Mouse (Mus musculus): Measurements from ENCODE around the gene Nacc1. TPM values are rescaled to one million over a fixed set of nuclear protein-coding genes. Genes with fewer than 3 reads are reported as not detected.
A peak's percentile ranks its signal among the peaks of the same experiment; 100 is the strongest.

Nacc1 gene
- 20.9 and 21.3 TPM in 2 replicates for polyA plus RNA-seq (2016; fragmentation: Nextera tagmentation; extraction: Ambion mirVana)

DNA sequence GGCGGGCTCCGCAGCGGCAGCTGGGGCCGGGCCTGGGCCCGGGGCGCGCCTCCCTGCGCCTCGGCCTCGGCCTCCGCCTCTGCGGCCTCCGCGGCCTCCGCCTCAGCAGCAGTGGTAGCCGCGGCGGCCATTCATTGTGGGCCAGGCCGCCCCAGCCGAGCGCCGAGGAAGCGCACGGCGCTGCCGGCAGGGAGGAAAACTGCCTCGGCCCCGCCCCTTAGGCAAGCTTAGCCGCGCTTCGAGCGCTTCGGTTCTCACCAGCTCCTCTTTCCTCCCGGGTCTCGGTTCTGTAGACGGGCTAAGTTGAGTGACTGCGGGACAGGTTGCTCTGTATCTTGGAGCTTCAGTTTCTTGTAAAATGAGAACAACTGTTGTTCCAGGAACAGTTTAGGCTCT lies at the start of gene Nacc1:
Nacc1 (minus strand) TSS at position 158 of the 396 bp plus-strand sequence.
- peak within 1 kb of the TSS; percentile 96 for H3K4me2 ChIP-seq
- peaks cover 48% of the 10 kb centered on the region for H3K4me1 ChIP-seq (replicated peaks)
- ATAC-seq (ENCODE audit: insufficient number of reproducible peaks, low FRiP score) = peak; percentile 79
- no peaks in the 10 kb centered on the region for H3K9me3 ChIP-seq (replicated peaks)
- H3K4me3 ChIP-seq = peak within 1 kb of the TSS; percentile 89
- H3K27me3 ChIP-seq (replicated peaks) = no peaks in the 10 kb centered on the region
- peaks cover 21% of the 10 kb centered on the region for H3K36me3 ChIP-seq
- H3K9ac ChIP-seq = peak within 1 kb of the TSS; percentile 96
- under 1% methylated on average over 37 of the region's 37 CpGs for WGBS
- peak within 1 kb of the TSS; percentile 93 for H3K27ac ChIP-seq (ENCODE audit: poor library complexity, severe bottlenecking)

DNA sequence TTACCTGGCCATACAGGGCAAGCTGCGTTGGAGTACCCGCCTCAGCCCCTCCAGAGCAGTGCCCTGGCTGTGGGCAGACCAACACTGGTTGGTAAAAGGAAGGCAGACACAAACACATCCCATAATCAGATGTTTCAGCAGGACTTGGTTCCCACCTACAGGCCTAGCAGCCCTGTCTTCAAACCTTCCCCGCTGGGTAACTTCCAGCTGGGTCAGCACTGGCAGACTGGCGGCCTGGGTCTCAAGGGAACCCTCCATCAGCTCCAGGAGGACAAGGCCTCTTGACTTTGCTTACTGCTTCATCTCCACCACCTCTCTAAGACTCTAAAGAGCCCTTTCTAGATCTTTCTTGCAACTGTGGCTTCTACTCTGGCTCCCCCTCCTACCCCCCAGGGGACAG lies 48.9 kb upstream of the Nacc1 start:
- Histone ChIP-seq H3K4me2 (no peak overlapping the region), H3K4me1 (replicated peaks) (peaks cover 88% of the 10 kb centered on the region), H3K4me3 (no peak overlapping the region), H3K9ac (peak overlapping the region; percentile 39; the same call in 1 of the 2 replicates), H3K9me3 (replicated peaks) (no peaks in the 10 kb centered on the region), H3K27ac (ENCODE audit: poor library complexity, severe bottlenecking) (no peak overlapping the region), H3K36me3 (no peaks in the 10 kb centered on the region), H3K27me3 (replicated peaks) (peaks cover 32% of the 10 kb centered on the region)
- ATAC-seq (ENCODE audit: insufficient number of reproducible peaks, low FRiP score) = no peak
- 93% methylated on average over 4 of the region's 4 CpGs for WGBS

DNA sequence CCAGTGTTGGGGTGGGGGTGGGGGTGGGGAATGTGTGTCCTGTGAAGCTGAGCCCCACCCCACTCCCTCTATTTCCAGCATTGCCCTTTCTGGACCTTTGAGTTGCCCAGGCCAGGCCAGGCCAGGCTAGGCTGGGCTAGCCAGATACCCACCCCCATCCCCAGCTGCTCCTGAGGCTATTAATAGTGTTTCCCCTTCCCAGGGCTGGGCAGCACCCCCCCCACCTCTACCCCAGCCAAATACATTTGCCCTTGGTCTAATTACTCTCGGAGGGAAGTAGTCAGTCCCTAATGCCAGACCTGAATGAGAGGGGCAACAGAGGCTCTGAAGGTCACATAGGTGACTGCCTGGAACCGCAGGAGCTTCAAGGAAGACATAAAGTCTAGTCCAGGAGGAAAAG lies 47.9 kb upstream of the Nacc1 start:
- Histone ChIP-seq H3K9me3 (replicated peaks) (no peaks in the 10 kb centered on the region), H3K9ac (peak overlapping the region; percentile 23; the same call in 1 of the 2 replicates), H3K4me1 (replicated peaks) (peaks cover 90% of the 10 kb centered on the region), H3K4me3 (no peak overlapping the region), H3K36me3 (no peaks in the 10 kb centered on the region), H3K27me3 (replicated peaks) (peaks cover 22% of the 10 kb centered on the region), H3K27ac (ENCODE audit: poor library complexity, severe bottlenecking) (no peak overlapping the region), H3K4me2 (no peak overlapping the region)
- 51% methylated on average over 2 of the region's 2 CpGs for WGBS
- no peak for ATAC-seq (ENCODE audit: insufficient number of reproducible peaks, low FRiP score)

DNA sequence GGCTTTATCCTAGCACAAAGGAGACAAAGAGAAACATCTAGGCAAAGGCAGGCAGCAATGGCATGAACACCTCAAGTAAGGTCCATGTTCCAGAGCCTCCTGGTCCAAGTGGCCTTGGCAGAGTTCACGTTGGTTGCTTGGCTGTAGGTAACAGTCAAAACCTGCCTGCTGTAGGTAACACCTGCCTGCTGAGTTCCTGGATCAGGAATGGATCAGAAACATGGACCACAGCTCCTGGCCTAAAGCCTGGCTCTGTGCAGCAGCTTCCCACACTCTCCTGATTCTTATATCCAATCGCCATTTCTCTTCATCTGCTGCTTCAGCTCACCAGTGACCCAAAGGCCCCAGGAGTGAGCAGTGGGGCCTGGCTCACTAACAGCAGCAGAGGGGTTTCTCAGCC lies 47.0 kb upstream of the Nacc1 start:
- Histone ChIP-seq H3K27me3 (replicated peaks) (peaks cover 18% of the 10 kb centered on the region), H3K36me3 (no peaks in the 10 kb centered on the region), H3K4me3 (no peak overlapping the region), H3K27ac (ENCODE audit: poor library complexity, severe bottlenecking) (no peak overlapping the region), H3K4me2 (no peak overlapping the region), H3K9ac (no peak overlapping the region), H3K9me3 (replicated peaks) (no peaks in the 10 kb centered on the region), H3K4me1 (replicated peaks) (peaks cover 90% of the 10 kb centered on the region)
- WGBS = 75% methylated on average over 2 of the region's 2 CpGs
- no peak for ATAC-seq (ENCODE audit: insufficient number of reproducible peaks, low FRiP score)

DNA sequence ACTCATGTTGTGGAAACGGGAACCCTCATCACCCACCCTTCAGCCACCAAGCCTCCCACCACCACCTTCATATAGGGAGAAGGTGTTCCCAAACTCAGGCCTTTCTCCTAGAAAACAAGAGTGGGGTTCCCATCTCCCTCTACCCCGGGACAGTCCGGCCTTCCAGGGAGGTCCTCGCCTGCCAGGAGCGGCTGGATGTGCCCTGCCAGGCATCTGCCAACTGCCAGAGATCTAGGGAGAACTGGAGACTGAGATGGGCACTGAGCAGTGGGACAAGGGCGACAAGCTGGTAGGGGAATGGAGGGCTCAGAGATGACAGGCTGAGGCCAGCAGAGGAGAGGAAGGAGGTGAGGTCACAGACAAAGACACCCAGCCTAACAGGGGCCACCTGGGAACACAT lies 46.3 kb upstream of the Nacc1 start:
- Histone ChIP-seq H3K4me1 (replicated peaks) (peaks cover 88% of the 10 kb centered on the region), H3K4me3 (no peak overlapping the region), H3K27ac (ENCODE audit: poor library complexity, severe bottlenecking) (no peak overlapping the region), H3K27me3 (replicated peaks) (peaks cover 11% of the 10 kb centered on the region; the same call in 1 of the 2 replicates), H3K9me3 (replicated peaks) (no peaks in the 10 kb centered on the region), H3K9ac (0 out of 2 replicates have a peak overlapping the region, but pooled peaks have one; percentile 4), H3K4me2 (no peak overlapping the region), H3K36me3 (no peaks in the 10 kb centered on the region)
- no peak for ATAC-seq (ENCODE audit: insufficient number of reproducible peaks, low FRiP score)
- 84% methylated on average over 6 of the region's 6 CpGs for WGBS

DNA sequence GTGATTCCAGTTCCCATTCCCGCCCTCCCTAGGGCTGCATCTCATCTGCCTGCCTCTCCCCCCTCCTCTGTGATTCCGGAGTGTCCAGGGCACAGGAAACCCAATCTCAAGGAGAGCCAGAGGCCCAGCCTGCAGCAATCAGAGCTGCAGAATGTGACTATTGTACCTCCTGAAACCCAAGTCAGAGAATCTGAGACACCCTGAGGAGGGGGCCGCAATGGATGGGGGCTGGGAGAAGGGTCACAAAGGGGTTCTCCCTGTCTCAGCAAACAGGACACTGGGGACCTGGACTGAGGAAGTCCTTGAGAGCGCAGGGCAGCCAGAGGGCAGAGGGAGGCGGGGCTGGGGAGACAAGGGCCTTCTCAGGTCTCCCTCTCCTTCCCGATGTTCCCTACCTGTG lies 45.3 kb upstream of the Nacc1 start:
- H3K9ac ChIP-seq = 0 out of 2 replicates have a peak overlapping the region, but pooled peaks have one; percentile 41
- no peaks in the 10 kb centered on the region for H3K9me3 ChIP-seq (replicated peaks)
- no peak for ATAC-seq (ENCODE audit: insufficient number of reproducible peaks, low FRiP score)
- peak overlapping the region; percentile 94 for H3K27ac ChIP-seq (ENCODE audit: poor library complexity, severe bottlenecking)
- H3K4me2 ChIP-seq = peak overlapping the region; percentile 3; the same call in 1 of the 2 replicates
- H3K36me3 ChIP-seq = no peaks in the 10 kb centered on the region
- H3K4me3 ChIP-seq = no peak overlapping the region
- 0 out of 2 replicates have a peak, but pooled peaks cover 3% of the 10 kb centered on the region for H3K27me3 ChIP-seq (replicated peaks)
- 38% methylated on average over 6 of the region's 6 CpGs for WGBS
- peaks cover 88% of the 10 kb centered on the region for H3K4me1 ChIP-seq (replicated peaks)

DNA sequence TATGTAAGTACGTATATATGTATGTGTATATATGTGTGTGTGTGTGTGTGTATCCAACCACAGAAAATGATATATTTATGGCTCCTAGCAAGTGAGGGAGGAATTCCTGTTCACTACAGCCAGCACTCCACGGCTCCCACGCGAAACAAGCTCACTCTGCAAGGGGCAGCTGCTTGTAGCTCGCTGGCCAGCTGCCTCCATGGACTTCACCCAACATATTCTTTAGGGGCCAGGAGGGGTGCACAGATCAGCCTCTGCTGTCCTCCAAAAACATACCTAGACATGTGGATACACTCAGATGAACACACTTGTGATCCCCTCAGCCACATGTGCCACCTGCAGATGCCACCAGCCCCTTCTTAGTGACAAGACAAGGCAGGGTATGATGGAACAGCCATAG lies 44.9 kb upstream of the Nacc1 start:
- H3K27ac ChIP-seq (ENCODE audit: poor library complexity, severe bottlenecking) = peak overlapping the region; percentile 94
- 70% methylated on average over 5 of the region's 5 CpGs for WGBS
- no peak for ATAC-seq (ENCODE audit: insufficient number of reproducible peaks, low FRiP score)
- H3K4me3 ChIP-seq = no peak overlapping the region
- peak overlapping the region; percentile 3; the same call in 1 of the 2 replicates for H3K4me2 ChIP-seq
- no peaks in the 10 kb centered on the region for H3K9me3 ChIP-seq (replicated peaks)
- peaks cover 88% of the 10 kb centered on the region for H3K4me1 ChIP-seq (replicated peaks)
- no peak overlapping the region for H3K9ac ChIP-seq
- 0 out of 2 replicates have a peak, but pooled peaks cover 3% of the 10 kb centered on the region for H3K27me3 ChIP-seq (replicated peaks)
- no peaks in the 10 kb centered on the region for H3K36me3 ChIP-seq

DNA sequence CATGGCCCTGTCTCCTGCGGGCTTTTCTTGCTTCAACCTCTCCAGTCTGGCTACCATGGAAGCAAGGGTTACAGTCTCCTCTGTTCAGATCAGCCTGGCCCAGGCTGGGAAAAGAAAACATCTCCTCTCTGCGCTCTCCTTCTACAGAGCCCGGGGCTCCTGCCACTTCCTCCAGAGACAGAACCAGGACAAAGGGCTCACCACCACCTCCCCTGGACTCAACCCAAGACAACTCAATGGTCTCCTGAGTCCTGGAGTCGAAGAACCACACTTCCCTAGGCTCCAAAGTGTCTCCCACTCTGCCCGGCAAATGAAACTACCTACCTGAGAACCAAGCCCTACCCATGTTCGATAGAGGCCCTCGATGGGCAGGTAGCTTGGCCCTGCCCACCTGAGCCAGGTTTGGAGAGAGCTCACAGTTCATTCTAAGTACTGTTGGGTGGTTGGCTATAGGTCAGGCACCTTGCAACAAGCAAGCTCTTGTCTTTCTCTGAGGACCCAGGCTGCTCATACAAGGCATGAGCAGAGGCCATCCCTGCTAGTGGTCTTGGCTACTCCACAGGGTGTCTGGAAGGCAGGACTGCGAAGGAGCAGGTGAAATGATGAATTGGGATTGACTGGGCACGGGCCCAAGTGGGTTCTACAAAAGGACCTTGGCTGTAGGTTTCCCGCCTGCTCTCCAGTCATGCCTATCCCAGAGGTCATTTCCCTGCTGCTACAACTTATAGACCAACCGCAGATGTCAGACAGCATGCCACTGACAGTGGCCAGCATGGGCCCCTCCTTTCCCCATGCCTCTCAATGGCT lies 43.9 kb upstream of the Nacc1 start:
- H3K27me3 ChIP-seq (replicated peaks) = 0 out of 2 replicates have a peak, but pooled peaks cover 3% of the 10 kb centered on the region
- H3K4me1 ChIP-seq (replicated peaks) = peaks cover 97% of the 10 kb centered on the region
- no peaks in the 10 kb centered on the region for H3K36me3 ChIP-seq
- 60% methylated on average over 11 of the region's 11 CpGs for WGBS
- H3K27ac ChIP-seq (ENCODE audit: poor library complexity, severe bottlenecking) = peak overlapping the region; percentile 94
- peak overlapping the region; percentile 35 for H3K4me2 ChIP-seq
- H3K9me3 ChIP-seq (replicated peaks) = no peaks in the 10 kb centered on the region
- no peak overlapping the region for H3K4me3 ChIP-seq
- peak overlapping the region; percentile 53 for H3K9ac ChIP-seq
- ATAC-seq (ENCODE audit: insufficient number of reproducible peaks, low FRiP score) = no peak

DNA sequence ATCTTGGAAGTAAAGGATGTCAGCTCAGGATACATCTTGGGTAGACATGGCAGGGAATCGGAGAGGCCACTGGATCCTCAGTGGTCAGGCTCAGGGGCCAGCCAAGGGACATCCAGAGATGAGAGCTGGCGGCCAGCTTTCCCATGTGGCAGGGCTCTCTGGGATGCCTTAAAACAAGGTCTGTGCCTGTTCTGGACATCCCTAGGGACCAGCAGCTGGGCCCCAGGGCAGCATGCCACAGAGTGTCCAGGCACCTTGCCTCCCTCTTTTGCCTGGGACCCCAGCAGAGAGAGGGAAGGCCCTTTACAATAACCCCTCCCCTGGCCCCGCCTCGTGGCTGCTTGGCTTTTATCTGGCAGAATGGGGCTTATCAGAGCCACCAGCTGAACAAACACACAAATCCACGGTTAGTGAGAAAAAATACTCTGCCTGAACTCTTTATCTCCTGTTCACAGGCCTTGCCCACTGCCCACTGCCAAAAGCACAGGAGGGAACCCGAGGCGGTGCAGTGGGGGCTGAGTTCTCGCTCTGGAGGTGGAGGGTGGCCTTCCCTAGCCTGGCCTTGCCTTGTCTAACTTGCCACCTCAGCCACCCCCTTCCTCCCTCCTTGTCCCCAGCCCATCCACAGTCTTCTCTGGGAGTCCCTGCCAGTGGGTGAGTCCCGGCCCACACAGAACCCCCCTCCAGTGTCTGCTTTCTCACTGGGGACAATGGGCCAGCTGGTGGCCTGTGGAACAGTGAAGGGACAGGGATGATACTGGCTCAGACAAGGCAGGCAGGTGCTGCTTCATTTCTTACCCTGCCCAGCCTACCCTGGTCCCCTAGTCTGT lies 43.1 kb upstream of the Nacc1 start:
- peak; percentile 91 for ATAC-seq (ENCODE audit: insufficient number of reproducible peaks, low FRiP score)
- 15% methylated on average over 9 of the region's 9 CpGs for WGBS
- no peak overlapping the region for H3K4me3 ChIP-seq
- peak overlapping the region; percentile 53 for H3K9ac ChIP-seq
- H3K4me2 ChIP-seq = peak overlapping the region; percentile 35
- peaks cover 97% of the 10 kb centered on the region for H3K4me1 ChIP-seq (replicated peaks)
- no peaks in the 10 kb centered on the region for H3K9me3 ChIP-seq (replicated peaks)
- peak overlapping the region; percentile 94 for H3K27ac ChIP-seq (ENCODE audit: poor library complexity, severe bottlenecking)
- H3K27me3 ChIP-seq (replicated peaks) = 0 out of 2 replicates have a peak, but pooled peaks cover 3% of the 10 kb centered on the region
- no peaks in the 10 kb centered on the region for H3K36me3 ChIP-seq

DNA sequence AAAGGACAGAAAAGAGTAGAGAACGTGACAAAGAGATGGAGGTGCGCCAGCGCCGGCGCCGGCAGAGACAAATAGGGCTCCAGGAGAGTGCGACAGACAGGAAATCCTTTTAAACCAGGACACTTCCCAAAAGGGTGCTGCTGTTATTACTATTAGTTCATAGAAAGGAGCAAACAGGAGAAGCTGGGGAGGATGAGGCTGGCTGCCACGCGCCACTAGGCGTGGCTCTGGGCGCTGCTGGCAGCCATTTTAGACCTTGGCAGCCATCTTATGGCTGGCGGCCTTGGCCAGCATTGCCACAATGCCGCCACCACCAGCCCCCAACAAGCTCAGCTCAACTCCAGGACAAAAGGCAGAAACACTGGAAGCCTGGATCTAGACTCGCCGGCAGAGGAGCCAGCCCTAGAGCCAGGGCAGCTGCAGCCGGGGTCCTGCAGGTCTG lies 42.3 kb upstream of the Nacc1 start:
- 0 out of 2 replicates have a peak, but pooled peaks cover 3% of the 10 kb centered on the region for H3K27me3 ChIP-seq (replicated peaks)
- H3K9ac ChIP-seq = 0 out of 2 replicates have a peak overlapping the region, but pooled peaks have one; percentile 5
- ATAC-seq (ENCODE audit: insufficient number of reproducible peaks, low FRiP score) = no peak
- H3K27ac ChIP-seq (ENCODE audit: poor library complexity, severe bottlenecking) = peak overlapping the region; percentile 94
- H3K4me2 ChIP-seq = peak overlapping the region; percentile 35
- 79% methylated on average over 16 of the region's 16 CpGs for WGBS
- no peaks in the 10 kb centered on the region for H3K9me3 ChIP-seq (replicated peaks)
- peaks cover 97% of the 10 kb centered on the region for H3K4me1 ChIP-seq (replicated peaks)
- no peaks in the 10 kb centered on the region for H3K36me3 ChIP-seq
- no peak overlapping the region for H3K4me3 ChIP-seq

DNA sequence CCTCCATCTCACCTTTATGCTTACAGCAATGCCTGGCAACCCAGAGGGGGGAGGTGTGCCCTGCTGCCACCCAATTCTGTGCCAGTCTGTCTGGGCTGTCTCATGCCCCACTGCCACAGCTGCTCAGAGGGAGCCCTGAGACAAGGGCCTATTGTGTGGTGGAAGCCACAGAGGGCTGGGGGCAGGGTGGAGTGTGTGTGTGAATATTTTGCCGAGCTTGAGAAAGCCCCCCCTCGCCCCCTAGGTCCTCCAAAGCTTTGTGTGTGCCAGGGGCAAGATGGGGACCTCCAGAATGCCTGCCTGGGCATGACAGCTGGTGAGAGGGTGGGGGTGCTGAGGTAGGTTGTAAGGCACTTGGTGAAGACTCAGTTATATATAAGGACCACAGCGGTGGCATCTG lies 40.8 kb upstream of the Nacc1 start:
- H3K9me3 ChIP-seq (replicated peaks) = no peaks in the 10 kb centered on the region
- WGBS = 76% methylated on average over 3 of the region's 3 CpGs
- H3K4me1 ChIP-seq (replicated peaks) = peaks cover 99% of the 10 kb centered on the region
- ATAC-seq (ENCODE audit: insufficient number of reproducible peaks, low FRiP score) = no peak
- no peaks in the 10 kb centered on the region for H3K27me3 ChIP-seq (replicated peaks)
- no peak overlapping the region for H3K4me2 ChIP-seq
- H3K9ac ChIP-seq = no peak overlapping the region
- H3K36me3 ChIP-seq = no peaks in the 10 kb centered on the region
- no peak overlapping the region for H3K4me3 ChIP-seq
- H3K27ac ChIP-seq (ENCODE audit: poor library complexity, severe bottlenecking) = 0 out of 2 replicates have a peak overlapping the region, but pooled peaks have one; percentile 3

Measured in heart, embryonic 12.5 days (tissue).